Mouse (Mus musculus) activated CD4-positive, CD25-positive, alpha-beta regulatory T cell, adult 4 months (primary cell): ENCODE measurements around the gene Cuedc1. TPM values are rescaled to one million over a fixed set of nuclear protein-coding genes. Genes with fewer than 3 reads are reported as not detected.

ENCODE experiments used
- ATAC-seq: one replicate; pipeline ENCODE4 v1.8.0; 2017
- polyA plus RNA-seq, 2 experiments: library from polyadenylated mRNA; unstranded; fragments of 100-300 nt; shearing (Covaris generic); gene quantifications; one replicate each; pipeline ENCODE4 v1.2.1; 2017

Gene Cuedc1
- polyA plus RNA-seq, 2 experiments from 2014 or later: 5.4 to 5.8 TPM

GRCm38 (mm10) chr11:88118817-88119642 is 21.2 kb downstream of the Cuedc1 start:
- ATAC-seq: no peak

GRCm38 (mm10) chr11:88122545-88122944 is 24.7 kb downstream of the Cuedc1 start:
- ATAC-seq: no peak

GRCm38 (mm10) chr11:88123021-88123420 is 25.2 kb downstream of the Cuedc1 start:
- no peak for ATAC-seq

GRCm38 (mm10) chr11:88123731-88124130 is 25.9 kb downstream of the Cuedc1 start:
- no peak for ATAC-seq

GRCm38 (mm10) chr11:88125483-88125882 is 27.6 kb downstream of the Cuedc1 start:
- ATAC-seq: no peak

GRCm38 (mm10) chr11:88126306-88126793 is 28.5 kb downstream of the Cuedc1 start:
- ATAC-seq: no peak

GRCm38 (mm10) chr11:88128461-88128860 is 30.6 kb downstream of the Cuedc1 start:
- no peak for ATAC-seq

GRCm38 (mm10) chr11:88129281-88129680 is 31.4 kb downstream of the Cuedc1 start:
- no peak for ATAC-seq

- no peak for ATAC-seq
These were observed 32.1 kb downstream of the Cuedc1 start for GRCm38 (mm10) chr11:88129935-88130334.

GRCm38 (mm10) chr11:88131847-88132246 is 34.0 kb downstream of the Cuedc1 start:
- ATAC-seq: peak; percentile 66

GRCm38 (mm10) chr11:88135218-88135617 is 37.4 kb downstream of the Cuedc1 start:
- no peak for ATAC-seq

GRCm38 (mm10) chr11:88137814-88138425 is 40.1 kb downstream of the Cuedc1 start:
- ATAC-seq: no peak

- no peak for ATAC-seq
These were observed 41.5 kb downstream of the Cuedc1 start for GRCm38 (mm10) chr11:88139256-88139861.

- ATAC-seq: no peak
These were observed 42.5 kb downstream of the Cuedc1 start for GRCm38 (mm10) chr11:88140066-88141060.

GRCm38 (mm10) chr11:88142362-88142761 is 44.5 kb downstream of the Cuedc1 start:
- ATAC-seq: no peak

- ATAC-seq: no peak
These were observed 46.2 kb downstream of the Cuedc1 start for GRCm38 (mm10) chr11:88144100-88144499.

- peak; percentile 82 for ATAC-seq
These were observed 47.6 kb downstream of the Cuedc1 start for GRCm38 (mm10) chr11:88145214-88146006.

GRCm38 (mm10) chr11:88146264-88147060 is 48.6 kb downstream of the Cuedc1 start:
- no peak for ATAC-seq

GRCm38 (mm10) chr11:88147388-88147787 is 49.5 kb downstream of the Cuedc1 start:
- ATAC-seq: no peak

- ATAC-seq: no peak
These were observed 50.3 kb downstream of the Cuedc1 start for GRCm38 (mm10) chr11:88148015-88148637.
